Mouse (Mus musculus) megakaryocyte-erythroid progenitor cell, adult 5-6 weeks (primary cell): ENCODE results near the gene Palld. TPM values are rescaled to one million over a fixed set of nuclear protein-coding genes. Genes with fewer than 3 reads are reported as not detected.

Experiments used
- ATAC-seq: replicated peaks from 2 replicates; pipeline ENCODE4 v1.8.0; 2016; ENCODE audit warnings: mild to moderate bottlenecking, inconsistent platforms; ENCODE audit not compliant: severe bottlenecking, poor library complexity, low FRiP score, low TSS enrichment
- total RNA-seq, 2 experiments: library from RNA; stranded (forward) in 1 of 2; stranded (reverse) in 1 of 2; fragments of 200-1000, 215-1000 nt in 1 of 2; fragments of >200 nt in 1 of 2; fragmentation: Nextera tagmentation in 1 of 2; gene quantifications; 2 replicates each; pipeline ENCODE4 v1.2.3; 2014 to 2017

Palld gene
- total RNA-seq, 2 experiments from 2014 or later = 0.70 TPM; not detected in 1

DNA sequence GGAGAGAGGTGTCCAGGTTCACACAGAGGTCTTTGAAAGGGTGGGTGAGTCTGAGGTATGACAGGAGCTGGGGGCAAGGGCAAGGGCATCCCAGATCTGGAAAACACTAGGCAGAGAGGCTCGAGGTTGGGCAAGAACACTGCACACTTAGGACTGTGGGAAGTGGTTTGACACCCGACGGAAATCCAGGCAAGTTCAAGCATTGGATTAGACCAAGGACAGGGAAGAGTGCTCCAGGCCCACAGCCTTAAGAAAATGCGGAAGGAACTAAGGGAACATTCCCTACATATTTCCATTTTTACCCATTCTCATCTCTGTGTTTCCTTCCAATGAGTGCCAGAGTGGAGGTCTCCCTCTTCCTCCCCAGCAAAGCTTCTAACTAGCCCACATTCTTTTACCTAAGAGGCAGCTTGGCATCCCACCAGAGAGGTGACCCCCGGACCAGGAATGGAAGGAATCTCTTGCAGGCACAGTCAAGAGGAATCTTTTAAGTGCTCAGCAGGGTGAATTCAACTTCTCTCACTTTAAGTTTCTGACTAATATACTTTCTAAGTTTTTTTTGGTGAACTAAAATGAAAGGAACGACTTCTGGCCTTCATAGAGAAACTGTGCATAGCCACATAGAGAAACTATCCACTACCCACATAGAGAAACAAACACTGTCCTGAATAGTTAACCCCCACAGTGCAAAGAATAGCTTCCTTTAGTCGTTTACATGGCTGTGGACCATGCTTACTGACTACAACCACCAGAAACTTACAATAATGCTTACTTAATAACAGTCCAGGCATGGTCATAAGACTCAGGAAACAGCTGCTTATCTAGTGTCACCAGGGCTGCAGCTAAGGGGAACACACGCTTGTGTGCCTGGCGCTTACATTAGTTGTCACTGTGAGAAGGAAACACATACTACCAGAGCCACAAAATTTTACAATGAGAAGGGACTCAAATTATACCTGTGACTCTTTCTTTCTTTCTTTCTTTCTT lies 286.5 kb downstream of the Palld start:
- peak; percentile 84 for ATAC-seq

DNA sequence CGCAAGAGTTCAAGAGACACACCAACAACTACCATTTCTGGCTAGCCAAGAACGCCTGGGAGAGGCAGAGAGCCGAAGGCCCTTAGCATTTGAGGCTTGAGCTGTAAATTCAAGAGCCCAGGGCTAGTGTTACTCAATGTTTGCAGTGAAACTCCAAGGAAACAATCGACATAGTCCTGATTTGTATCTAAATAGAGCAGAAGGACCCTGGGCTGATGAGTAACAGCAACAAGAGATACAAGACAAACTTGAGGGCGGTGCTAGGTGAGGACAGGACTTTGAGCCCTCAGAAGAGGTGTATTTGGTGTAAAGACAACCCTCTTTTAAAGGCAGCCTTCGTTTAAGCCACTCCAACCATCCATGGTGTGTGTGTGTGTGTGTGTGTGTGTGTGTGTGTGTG lies 290.7 kb downstream of the Palld start:
- ATAC-seq = no peak

GRCm38 (mm10) chr8:61611077-61611476 lies 291.4 kb downstream of the Palld start:
- no peak for ATAC-seq

GRCm38 (mm10) chr8:61610546-61610945 lies 291.9 kb downstream of the Palld start:
- no peak for ATAC-seq

- no peak for ATAC-seq
Observed at GRCm38 (mm10) chr8:61607463-61607813, 295.1 kb downstream of the Palld start.

DNA sequence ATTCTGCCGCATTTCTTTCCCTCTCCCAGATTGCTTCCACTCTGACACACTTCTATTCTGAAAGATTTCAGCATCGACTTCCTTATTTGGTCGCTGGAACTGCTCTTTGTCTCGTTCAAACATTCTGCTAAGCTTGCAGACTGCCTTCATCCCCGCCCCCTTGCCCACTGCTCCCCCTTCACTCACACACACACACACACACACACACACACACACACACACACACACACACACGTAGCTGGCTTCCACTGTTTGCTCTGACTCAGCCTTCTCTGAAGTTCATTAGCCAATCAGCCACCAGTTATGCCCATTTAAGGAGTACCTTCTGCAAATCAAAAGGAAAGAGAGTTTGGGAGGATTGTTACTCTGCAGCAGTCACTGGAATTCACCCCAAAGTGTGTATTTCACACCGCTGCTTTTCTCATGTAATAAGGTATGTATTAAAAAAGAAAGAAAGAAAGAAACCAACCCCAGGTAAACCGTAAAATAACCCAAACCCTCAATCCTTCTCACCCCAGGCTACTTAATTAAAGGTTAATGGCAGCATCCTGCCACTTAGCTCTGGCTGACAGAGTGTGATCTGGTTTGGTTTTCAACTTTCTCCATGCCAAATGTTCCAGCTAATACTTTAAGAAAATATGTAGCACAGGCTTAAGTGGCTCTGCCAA lies 295.6 kb downstream of the Palld start:
- peak; percentile 81 for ATAC-seq

DNA sequence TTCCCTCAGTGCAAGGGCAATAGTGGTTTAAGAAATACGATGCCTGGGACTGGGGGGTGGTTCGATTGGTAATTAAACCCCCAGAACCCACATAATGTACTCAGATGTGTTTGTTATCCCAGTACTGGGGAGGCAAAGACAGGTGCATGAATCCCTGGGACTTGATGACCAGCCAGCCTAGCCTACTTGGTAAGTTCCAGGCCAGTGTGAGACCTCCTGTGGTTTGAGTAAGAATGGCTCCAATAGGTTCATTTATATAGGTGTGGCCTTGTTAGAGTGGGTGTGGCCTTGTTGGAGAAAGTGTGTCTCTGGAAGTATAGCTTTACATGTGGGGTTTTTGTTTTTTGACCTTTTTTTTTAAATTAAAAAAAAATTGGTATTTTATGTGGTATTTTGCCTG lies 297.6 kb downstream of the Palld start:
- no peak for ATAC-seq

DNA sequence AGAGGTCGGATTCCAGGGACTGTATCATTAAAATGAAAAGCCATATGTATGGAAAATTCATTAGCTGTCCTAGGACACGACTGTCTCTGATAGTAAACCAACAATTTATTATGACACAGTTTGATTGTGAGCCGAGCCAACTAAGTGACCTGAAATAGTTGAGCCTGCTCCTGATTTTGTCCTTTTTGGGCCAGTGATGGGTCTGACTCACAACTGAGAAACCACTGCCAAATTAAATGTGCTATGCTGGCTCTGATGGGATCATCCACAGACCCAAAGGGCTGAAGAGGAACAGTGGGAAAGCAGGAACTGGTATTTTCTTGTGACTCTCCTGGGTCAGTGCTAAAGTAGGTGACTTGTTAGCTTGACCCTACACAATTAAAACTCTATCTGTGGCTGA lies 305.6 kb downstream of the Palld start:
- no peak for ATAC-seq

DNA sequence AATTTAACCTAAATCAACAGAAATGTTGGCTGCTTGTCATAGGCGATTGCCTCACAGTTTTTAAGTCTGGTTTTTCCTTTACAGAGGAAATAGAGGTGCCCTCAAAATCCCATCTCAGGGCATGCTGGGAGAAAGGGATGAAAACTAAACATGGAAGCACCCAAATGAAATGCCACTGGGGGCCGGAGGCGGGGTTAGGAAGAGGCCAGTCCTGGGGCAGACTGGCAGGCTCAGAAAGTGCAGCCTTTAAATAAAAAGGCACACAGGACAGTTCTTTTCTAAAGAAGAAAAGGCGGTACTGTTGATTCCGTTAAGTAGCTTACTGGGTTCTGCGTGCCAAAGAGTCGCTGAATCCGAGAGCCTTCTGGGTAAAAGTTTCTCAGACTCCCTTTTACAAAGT lies 311.0 kb downstream of the Palld start:
- no peak for ATAC-seq

GRCm38 (mm10) chr8:61590551-61591431 lies 311.7 kb downstream of the Palld start:
- ATAC-seq = peak; percentile 93

DNA sequence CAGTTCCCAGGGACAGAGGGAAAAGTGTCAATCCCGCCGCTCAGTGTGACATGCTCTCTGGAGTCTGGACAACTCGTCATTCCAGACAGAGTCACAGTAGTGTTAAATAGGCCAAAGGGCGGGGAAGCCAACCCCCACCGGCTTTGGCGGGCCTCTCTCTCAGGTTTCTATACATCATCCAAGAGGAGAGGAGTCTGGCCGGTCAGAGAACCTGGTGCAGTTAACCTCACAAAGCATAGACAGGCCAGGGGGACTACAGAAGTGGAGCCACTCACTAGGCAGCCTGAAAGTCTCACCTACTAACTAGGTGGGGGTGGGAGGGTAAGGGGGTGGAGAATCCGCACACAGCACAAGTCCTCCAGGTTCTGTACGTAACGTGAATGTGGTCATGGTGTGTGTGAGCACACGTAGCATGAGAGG lies 312.5 kb downstream of the Palld start:
- ATAC-seq = no peak

- no peak for ATAC-seq
Observed at GRCm38 (mm10) chr8:61588336-61588735, 314.2 kb downstream of the Palld start.

DNA sequence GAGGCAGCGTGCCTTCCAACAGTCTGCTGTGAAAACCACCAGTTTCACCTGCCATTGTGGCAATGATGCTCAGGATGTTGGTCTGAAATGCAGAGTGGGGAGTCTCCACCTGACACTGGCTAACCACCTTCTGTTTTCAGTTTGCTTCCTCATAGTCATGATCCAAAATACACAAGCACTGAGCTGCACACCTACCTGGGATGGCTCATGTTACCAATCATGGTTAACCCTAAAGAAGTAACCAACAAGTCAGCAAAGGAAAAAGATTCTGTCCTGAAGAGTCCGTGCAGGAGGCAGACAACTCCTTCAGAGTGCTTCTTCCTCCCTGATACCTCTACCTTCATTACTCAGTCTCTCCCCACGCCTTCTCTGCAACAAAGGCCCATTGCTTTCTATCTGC lies 314.8 kb downstream of the Palld start:
- no peak for ATAC-seq

DNA sequence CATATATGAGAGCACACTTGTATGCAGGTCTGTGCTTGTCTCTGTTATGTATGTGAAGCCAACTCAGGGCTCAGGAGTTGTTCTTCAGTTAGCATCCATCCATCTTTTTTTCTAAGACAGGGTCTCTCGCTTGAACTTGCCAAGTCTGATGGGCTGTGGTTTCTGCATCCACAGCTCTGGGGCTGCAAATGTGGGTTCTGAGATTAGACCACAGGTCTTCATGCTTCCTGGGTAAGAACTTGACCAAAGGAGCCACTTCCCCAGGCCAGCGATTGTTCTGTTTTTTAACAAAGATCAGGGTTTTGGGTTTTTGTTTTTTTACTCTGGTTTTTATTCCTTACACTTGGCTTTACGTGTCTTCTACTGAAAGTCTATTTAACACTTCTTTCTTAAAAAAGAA lies 316.0 kb downstream of the Palld start:
- ATAC-seq = no peak

- ATAC-seq = no peak
Observed at GRCm38 (mm10) chr8:61585746-61586145, 316.7 kb downstream of the Palld start.

- ATAC-seq = no peak
Observed at GRCm38 (mm10) chr8:61584714-61585383, 317.6 kb downstream of the Palld start.

DNA sequence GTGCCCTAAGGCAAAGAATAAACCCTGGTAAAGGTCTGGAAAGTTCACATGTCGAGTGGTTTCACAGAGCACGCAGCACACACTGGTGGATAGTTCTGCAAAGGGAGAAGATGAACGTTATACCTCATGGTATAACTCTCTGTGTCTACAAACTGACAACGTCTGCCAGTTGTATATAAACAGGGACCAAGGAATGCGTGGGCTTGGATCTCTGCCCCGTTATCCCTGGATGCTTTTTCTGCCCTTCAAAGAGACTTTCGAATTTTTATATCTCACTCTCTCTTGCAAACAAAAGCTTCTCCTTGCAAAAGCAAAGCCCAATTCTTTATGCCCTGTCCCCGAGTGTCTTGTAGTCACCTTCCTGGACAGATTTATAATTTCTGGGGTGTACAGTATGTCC lies 319.9 kb downstream of the Palld start:
- no peak for ATAC-seq

DNA sequence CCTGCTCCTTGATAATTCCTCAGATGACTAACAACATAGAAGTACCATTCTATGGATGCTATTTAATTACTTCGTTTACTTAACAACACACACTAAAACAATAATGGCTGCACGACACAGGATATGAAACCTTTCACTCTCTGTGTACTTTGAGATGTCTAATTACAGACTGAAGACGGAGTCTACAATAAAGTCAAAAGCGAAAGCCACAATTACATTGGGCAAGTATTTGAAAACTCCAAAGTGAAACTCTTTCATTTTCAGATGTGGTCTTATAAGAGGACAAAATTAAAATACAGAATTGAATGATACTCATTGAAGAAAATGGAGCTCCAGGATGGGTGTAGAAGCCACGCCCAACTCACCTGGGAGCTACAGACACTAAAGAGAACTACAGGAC lies 321.2 kb downstream of the Palld start:
- no peak for ATAC-seq

DNA sequence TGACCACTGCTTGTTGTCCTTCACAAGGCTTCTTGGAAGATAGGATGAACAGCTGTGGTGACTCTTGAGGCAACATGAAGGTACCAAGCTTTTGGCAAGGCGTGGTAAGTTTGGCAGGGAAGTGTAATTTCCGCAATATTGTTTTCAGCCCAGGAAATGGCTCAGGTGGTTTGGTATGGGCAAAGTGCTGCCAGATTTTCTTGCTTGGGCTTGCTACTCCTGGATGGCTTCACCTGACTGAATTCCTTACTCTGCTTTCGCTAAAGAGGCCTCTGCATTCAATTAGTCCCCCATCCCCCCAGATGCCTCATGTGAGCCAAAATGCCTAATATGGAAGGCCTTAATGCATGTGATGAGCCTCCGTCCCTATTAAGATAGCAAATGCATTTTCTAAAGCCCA lies 322.7 kb downstream of the Palld start:
- ATAC-seq = no peak
